Mouse (Mus musculus) mouse trophoblast stem cell (cell line): ENCODE data around the gene Kcnma1.

Experiments used
- in situ Hi-C, 2 experiments: fragments of 300-500 bp; cut with MseI, MboI; formaldehyde crosslinking; loops; 2 replicates in 1 of 2; 3 replicates in 1 of 2; pipeline ENCODE4 v1.15.1; 2025

Gene Kcnma1

GRCm38 (mm10) chr14:24014391-24014790 is at the start of gene Kcnma1:
TSS of gene Kcnma1 (minus strand) at chr14:24014491.
- in situ Hi-C loops, result no loop called here

DNA sequence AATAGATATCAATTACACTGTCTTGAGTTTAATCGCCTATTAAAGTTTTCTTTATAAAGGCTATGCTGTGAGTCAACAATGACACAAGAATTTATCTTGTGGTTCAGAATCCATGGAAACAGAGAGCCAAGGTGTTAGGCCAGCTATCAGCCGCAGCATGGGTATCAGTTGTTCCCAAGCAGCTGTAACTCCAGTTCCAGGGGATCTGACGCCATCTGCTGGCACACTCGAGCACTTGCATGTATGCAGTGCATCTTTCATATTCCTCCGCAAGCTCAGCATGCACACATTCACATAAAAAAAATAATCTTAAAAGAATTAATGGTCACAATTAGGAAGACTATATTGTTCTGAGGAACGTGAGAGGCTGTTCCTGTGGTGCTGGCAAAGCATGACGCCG is 45.5 kb upstream of the Kcnma1 start:
- in situ Hi-C loops, result loop anchor here in 1 of 2 experiments (10.0 kb wide), 1 partner anchor 215 kb away; no protein-coding TSS in a partner anchor

- in situ Hi-C loops, result no loop called here
These were observed 45.0 kb upstream of the Kcnma1 start for GRCm38 (mm10) chr14:24059287-24059686.

GRCm38 (mm10) chr14:24051821-24052220 is 37.5 kb upstream of the Kcnma1 start:
- in situ Hi-C loops, result no loop called here

DNA sequence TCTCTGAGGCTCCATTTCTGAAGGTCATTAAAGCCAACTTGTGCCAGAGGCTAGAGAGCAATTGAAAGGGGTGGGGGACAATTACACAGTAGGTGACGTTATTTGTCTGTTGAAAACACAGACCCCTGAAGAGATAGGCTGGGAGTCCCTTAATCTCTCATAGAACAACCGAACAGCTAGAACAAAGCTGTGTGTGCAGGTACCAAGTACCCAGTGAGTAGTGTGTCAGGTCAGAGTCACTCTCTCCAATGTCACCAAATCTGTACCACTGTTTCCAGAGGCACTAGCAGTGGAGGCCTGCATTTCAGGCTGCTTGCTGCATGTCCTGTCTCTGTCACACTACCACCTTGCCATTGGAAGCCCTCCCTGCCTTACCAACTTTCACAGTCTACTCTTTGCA is 22.3 kb upstream of the Kcnma1 start:
- in situ Hi-C loops, result no loop called here

- in situ Hi-C loops, result no loop called here
These were observed 21.9 kb upstream of the Kcnma1 start for GRCm38 (mm10) chr14:24036208-24036535.

DNA sequence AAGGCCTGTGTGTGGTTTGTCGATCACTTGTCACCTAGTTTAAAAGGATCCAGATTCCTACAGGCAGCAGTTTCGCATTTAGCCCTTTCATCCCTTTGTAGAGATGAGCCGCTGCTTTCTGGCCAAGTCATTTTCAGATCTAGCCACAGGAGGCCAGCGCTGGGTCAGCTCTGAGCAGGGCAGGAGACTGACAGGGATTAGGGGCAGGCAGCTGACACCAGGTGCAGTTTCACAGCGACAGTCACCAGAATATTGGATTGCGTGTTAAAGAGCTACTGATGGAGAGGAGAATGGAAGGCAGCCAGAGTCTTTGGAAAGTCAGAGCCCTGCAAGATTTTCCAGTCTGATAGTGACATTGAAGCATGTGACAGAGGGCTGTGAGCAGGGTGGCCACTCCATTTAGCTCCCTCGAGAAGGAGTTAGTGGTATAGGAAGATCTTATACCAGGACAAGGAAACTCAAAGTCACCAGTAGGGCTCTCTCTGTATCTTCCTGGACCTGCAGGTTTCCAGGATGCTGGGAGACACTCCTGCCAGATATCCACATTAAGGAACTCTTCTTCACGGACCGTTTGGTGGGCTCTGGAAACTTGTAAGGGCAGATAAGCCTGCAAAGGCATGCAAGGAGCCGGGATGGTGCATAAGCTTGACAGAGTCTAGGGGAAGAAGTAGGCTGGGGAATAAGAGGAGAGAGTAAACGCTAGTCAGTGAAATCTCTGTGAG is 21.4 kb upstream of the Kcnma1 start:
- in situ Hi-C loops, result no loop called here

DNA sequence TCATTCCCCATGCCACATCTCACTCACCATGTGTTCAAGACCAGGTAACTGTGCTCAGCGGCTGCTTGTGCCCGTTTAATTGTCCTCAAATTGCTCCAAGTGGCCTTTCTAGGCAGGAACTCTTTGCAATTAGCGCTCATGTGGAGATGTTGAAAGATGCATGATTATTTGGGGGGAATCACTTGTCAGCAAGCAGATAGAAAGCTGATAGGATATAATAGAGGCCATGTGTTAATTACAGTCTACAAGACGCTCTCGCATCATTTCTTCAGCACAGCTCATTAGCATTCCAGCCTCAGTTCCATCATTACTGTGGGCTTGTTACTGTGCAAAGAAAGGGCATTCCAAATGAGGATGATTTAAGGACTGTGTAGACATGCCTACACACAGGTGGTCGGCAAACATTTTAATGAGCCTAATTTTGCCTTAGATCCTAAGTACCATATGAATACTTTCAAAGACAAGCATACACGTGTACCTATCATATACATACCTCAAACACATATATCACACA is 18.6 kb upstream of the Kcnma1 start:
- in situ Hi-C loops, result no loop called here

DNA sequence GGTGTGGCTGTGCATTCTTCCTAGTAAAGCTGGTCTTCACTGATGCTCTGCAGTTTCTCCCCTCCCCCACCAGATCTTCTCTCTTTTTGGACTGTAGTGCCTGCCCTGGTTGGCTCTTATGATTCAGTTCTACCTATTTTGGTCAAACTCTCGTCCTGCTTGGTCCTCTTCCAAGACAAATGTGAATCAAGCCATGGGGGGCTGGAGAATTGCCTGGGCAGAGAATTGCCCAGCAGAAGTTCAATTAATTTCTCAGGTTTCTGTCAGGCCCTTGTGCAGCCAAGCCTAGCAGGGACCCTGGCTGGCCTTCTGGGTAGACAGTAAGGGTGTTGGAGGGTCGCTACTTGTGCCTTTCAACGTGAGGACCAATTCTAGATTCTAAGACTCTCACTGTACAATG is 17.9 kb upstream of the Kcnma1 start:
- in situ Hi-C loops, result no loop called here

DNA sequence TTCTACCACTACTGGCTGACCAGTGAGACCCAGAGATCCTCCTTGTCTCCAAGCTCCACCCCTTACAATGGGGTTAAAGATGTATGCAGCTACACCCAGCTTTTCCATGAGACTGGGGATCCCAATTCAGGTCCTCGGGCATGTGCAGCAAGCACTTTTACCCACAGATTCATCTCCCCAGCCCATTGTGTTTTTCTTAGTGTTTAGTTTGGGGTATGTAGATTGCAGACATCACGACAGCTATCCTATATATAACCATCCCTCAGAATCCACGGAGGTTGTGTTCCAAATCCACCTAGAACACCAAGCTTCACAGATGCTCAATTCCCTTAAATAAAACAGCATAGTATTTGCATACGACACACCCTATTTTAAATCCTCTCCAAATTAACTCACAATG is 6.4 kb upstream of the Kcnma1 start:
- in situ Hi-C loops, result no loop called here

DNA sequence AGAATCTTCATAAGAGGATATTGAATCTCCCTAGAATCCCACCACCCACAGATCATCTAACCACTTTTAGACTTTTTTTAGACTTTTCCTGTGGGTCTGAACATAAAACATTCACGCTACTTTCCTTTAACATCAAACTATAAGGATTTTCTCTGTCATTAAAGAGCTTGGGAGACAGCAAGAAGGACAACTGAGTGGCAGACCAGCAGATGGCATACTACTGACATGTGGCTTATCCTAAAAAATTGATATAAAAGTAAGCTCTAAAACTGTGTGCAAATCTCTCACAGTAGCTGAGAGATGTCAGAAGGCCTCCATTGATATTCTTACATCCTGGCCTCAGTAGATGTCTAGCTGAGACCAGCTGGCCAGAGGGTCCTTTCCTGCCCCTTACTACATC is 4.3 kb downstream of the Kcnma1 start:
- in situ Hi-C loops, result loop anchor here (5.0 to 10.0 kb wide), 3 partner anchors 215 to 435 kb away; no protein-coding TSS in a partner anchor

GRCm38 (mm10) chr14:24008252-24008651 is 6.0 kb downstream of the Kcnma1 start:
- in situ Hi-C loops, result loop anchor here (5.0 to 10.0 kb wide), 3 partner anchors 213 to 433 kb away; no protein-coding TSS in a partner anchor

DNA sequence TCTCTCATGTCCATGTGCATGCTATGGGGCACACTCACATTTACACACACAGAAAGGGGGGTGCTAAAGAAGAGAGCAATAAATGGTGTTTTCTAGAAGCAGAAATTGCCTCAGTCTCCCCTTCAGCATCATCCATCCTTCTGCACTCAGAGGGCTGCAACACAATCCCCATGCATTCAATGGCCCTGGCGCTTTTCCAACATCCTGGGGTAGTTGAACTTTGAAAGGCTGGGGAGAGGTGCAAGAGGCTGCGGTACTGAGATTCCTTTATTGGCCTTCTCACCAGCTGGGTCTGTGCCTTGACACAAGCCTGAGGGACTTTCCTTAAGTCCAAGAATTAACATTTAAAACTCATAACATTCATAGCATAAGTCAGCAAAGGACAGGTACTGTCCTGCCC is 8.0 kb downstream of the Kcnma1 start:
- in situ Hi-C loops, result loop anchor here (5.0 to 10.0 kb wide), 3 partner anchors 211 to 431 kb away; no protein-coding TSS in a partner anchor

- in situ Hi-C loops, result loop anchor here (5.0 to 10.0 kb wide), 3 partner anchors 210 to 430 kb away; no protein-coding TSS in a partner anchor
These were observed 9.6 kb downstream of the Kcnma1 start for GRCm38 (mm10) chr14:24004471-24005271.

- in situ Hi-C loops, result loop anchor here (10.0 kb wide), 2 partner anchors 209 to 429 kb away; no protein-coding TSS in a partner anchor
These were observed 10.6 kb downstream of the Kcnma1 start for GRCm38 (mm10) chr14:24003450-24004381.

- in situ Hi-C loops, result loop anchor here (10.0 kb wide), 2 partner anchors 208 to 428 kb away; no protein-coding TSS in a partner anchor
These were observed 11.6 kb downstream of the Kcnma1 start for GRCm38 (mm10) chr14:24002647-24003046.

- in situ Hi-C loops, result no loop called here
These were observed 16.4 kb downstream of the Kcnma1 start for GRCm38 (mm10) chr14:23997912-23998311.

GRCm38 (mm10) chr14:23995831-23996230 is 18.5 kb downstream of the Kcnma1 start:
- in situ Hi-C loops, result no loop called here

DNA sequence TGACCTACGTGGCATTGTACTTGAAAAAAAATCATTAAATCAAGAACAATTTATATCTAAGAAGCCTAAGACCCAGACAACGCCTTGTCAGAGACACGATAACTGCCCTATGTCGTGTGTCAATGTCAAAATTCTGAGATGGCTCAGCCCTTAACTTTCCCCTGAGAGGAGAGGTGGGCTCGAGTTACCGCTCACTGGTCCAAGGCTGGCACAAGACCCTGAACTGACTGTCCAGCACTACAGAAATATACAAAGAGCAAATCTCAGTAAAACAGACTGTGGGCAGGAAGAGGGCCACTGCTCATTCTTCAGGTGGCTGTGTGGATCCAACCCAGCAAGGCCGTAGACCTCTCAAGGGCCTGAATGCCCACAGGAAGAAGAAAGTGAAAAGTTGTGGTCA is 23.4 kb downstream of the Kcnma1 start:
- in situ Hi-C loops, result no loop called here

GRCm38 (mm10) chr14:23989696-23990095 is 24.6 kb downstream of the Kcnma1 start:
- in situ Hi-C loops, result no loop called here

GRCm38 (mm10) chr14:23982205-23982604 is 32.1 kb downstream of the Kcnma1 start:
- in situ Hi-C loops, result no loop called here
